In genomic region chr6:96843944-96844343, GRCm38 (mm10) we compare ENCODE assay signal across 12 mouse cellular contexts.
DNase-seq lines count a peak whose midpoint lies in the region; TF ChIP-seq lines count a peak whose summit lies in the region.
"Had no signal": no experiment of that assay in that cellular context is flagged by ENCODE, and none has a peak within 500 bp of the region (broad histone marks: within the 10 kb centered on the region; RNA-seq: fewer than 3 reads in every experiment).

No protein-coding gene starts in this region.

- DNase-seq in cerebellum, postnatal 14 days = peak; percentile 4
- no peak for DNase-seq in cerebellum, adult 9-10 months
- DNase-seq in left cerebral cortex, adult 2 months (ENCODE audit: extremely low spot score in 1 of 2, low spot score in 2 of 2) = no peak
- DNase-seq in left cerebral cortex, postnatal 14 days (ENCODE audit: low spot score in 2 of 2) = no peak
- DNase-seq in MEL (ENCODE audit: low read depth, low spot score) = peak; percentile 8
- DNase-seq in gonadal fat pad, adult 2 months (ENCODE audit: low read depth) = peak; percentile 42
- DNase-seq in testis, postnatal 14 days (ENCODE audit: low spot score) = no peak
- DNase-seq in gastrocnemius, postnatal 4 days (ENCODE audit: low spot score in 2 of 2) = no peak
- DNase-seq: adrenal gland, adult 2 months; cerebellum, adult 18-20 months had no signal

- TF ChIP-seq POLR2A in MEL (IDR thresholded peaks at IDR 0.05; ENCODE audit: control insufficient read depth in 1 of 2, insufficient read depth in 1 of 2, low read depth in 1 of 2, low read length in 2 of 2, poor library complexity in 1 of 2) = no peak

- H3K9me3 ChIP-seq in MEL (replicated peaks; ENCODE audit: insufficient read depth, low read length) = no peaks in the 10 kb centered on the region
- H3K9me3 ChIP-seq: forebrain, embryonic 10.5 days; lung, embryonic 15.5 days had no signal

- no peak overlapping the region for H3K9ac ChIP-seq in MEL (ENCODE audit: control insufficient read depth, low read depth, low read length, poor library complexity, severe bottlenecking)
- H3K9ac ChIP-seq: lung, embryonic 15.5 days had no signal

- TF ChIP-seq EP300 in MEL (IDR thresholded peaks at IDR 0.05; ENCODE audit: low read depth in 1 of 2, low read length in 2 of 2) = no peak

- no peaks in the 10 kb centered on the region for H3K27me3 ChIP-seq in MEL (ENCODE audit: control insufficient read depth in 1 of 2, insufficient read depth in 2 of 2, low read length in 2 of 2)
- H3K27me3 ChIP-seq: lung, embryonic 15.5 days had no signal

- intact Hi-C loops in left cerebral cortex, adult 2 months (cut with DNase I) = no loop called here
- intact Hi-C loops in left cerebral cortex, postnatal 14 days (cut with DNase I) = no loop called here

- no peak overlapping the region for H3K4me3 ChIP-seq in left cerebral cortex, adult 2 months
- no peak overlapping the region for H3K4me3 ChIP-seq in MEL (ENCODE audit: control insufficient read depth in 1 of 2, insufficient read depth in 1 of 2, low read depth in 2 of 2, low read length in 2 of 2)
- H3K4me3 ChIP-seq: forebrain, embryonic 10.5 days; lung, embryonic 15.5 days had no signal

- no peaks in the 10 kb centered on the region for H3K4me1 ChIP-seq in MEL (ENCODE audit: control insufficient read depth in 1 of 2, insufficient read depth in 2 of 2, low read length in 2 of 2)
- H3K4me1 ChIP-seq: forebrain, embryonic 10.5 days; lung, embryonic 15.5 days had no signal

- H3K27ac ChIP-seq in left cerebral cortex, adult 2 months = no peak overlapping the region
- H3K27ac ChIP-seq in MEL (ENCODE audit: control insufficient read depth, low read depth, low read length) = no peak overlapping the region
- H3K27ac ChIP-seq: forebrain, embryonic 10.5 days; lung, embryonic 15.5 days had no signal

- peak; percentile 23; the same call in 1 of the 2 replicates for TF ChIP-seq RAD21 in MEL (IDR thresholded peaks at IDR 0.05; ENCODE audit: low read depth, low read length)

- TF ChIP-seq CTCF in left cerebral cortex, adult 2 months (IDR thresholded peaks at IDR 0.05) = peak; percentile 47
- peak in 2 of 3 experiments; percentile 23 to 26; a peak in 4 of 6 replicates for TF ChIP-seq CTCF in MEL (IDR thresholded peaks at IDR 0.05 in 2 of 3, conservative IDR thresholded peaks at IDR 0.05 in 1 of 3; ENCODE audit: control insufficient read depth in 1 of 3, insufficient read depth in 1 of 3, low read depth in 2 of 3, low read length in 3 of 3, poor library complexity in 1 of 3, severe bottlenecking in 1 of 3)

- H3K36me3 ChIP-seq in MEL (ENCODE audit: control insufficient read depth in 1 of 2, insufficient read depth in 2 of 2, low read length in 2 of 2) = no peaks in the 10 kb centered on the region
- H3K36me3 ChIP-seq: forebrain, embryonic 10.5 days; lung, embryonic 15.5 days had no signal

- no peaks in the 10 kb centered on the region for H3K79me2 ChIP-seq in MEL (ENCODE audit: control insufficient read depth, insufficient read depth, low read length, poor library complexity)

TF ChIP-seq in MEL, 35 proteins besides CTCF, POLR2A, EP300 and RAD21:
- TF ChIP-seq USF1 (IDR thresholded peaks at IDR 0.05; ENCODE audit: low read depth, low read length) (no peak), MAFK (IDR thresholded peaks at IDR 0.05; ENCODE audit: borderline replicate concordance, low read depth, low read length) (no peak), UBTF (IDR thresholded peaks at IDR 0.05; ENCODE audit: borderline replicate concordance, insufficient read depth, low read depth, low read length) (no peak), MYB (IDR thresholded peaks at IDR 0.05; ENCODE audit: low read depth, low read length) (no peak), ZMIZ1 (IDR thresholded peaks at IDR 0.05; ENCODE audit: low read depth, low read length) (no peak), SMC3 (IDR thresholded peaks at IDR 0.05; ENCODE audit: low read depth, low read length) (peak; percentile 36; the same call in 1 of the 2 replicates)
TF ChIP-seq in MEL: peak in this region for 1.

Comparison
In these comparisons a context has a peak if more than half of its experiments do, and no peak if none do; other contexts are left out.
1. DNase-seq: peak in cerebellum, postnatal 14 days (2 of 2), MEL (single experiment) and gonadal fat pad, adult 2 months (single experiment); none in cerebellum, adult 9-10 months (single experiment), left cerebral cortex, adult 2 months (0 of 2), left cerebral cortex, postnatal 14 days (0 of 2), testis, postnatal 14 days (single experiment) and gastrocnemius, postnatal 4 days (0 of 2).